Mouse (Mus musculus): ENCODE measurements around the gene Chrm4.
A peak's percentile ranks its signal among the peaks of the same experiment; 100 is the strongest.

Chrm4 gene

GRCm38 (mm10) chr2:91944170-91944950 lies 17.3 kb downstream of the Chrm4 start:
- DNase-seq = peak; percentile 85

GRCm38 (mm10) chr2:91945483-91945882 lies 18.4 kb downstream of the Chrm4 start, which contains the start of gene Gm9821:
Gene Gm9821 (plus strand): TSS chr2:91945703.
- peak; percentile 57 for DNase-seq

- peak; percentile 70 for DNase-seq
Measured at GRCm38 (mm10) chr2:91946836-91947235, 19.8 kb downstream of the Chrm4 start.

- peak; percentile 79 for DNase-seq
Measured at GRCm38 (mm10) chr2:91947397-91948150, 20.5 kb downstream of the Chrm4 start.

GRCm38 (mm10) chr2:91948151-91948509 lies 21.1 kb downstream of the Chrm4 start:
- DNase-seq = no peak

- peak; percentile 74 for DNase-seq
Measured at GRCm38 (mm10) chr2:91948792-91949241, 21.8 kb downstream of the Chrm4 start.

GRCm38 (mm10) chr2:91949411-91950274 lies 22.6 kb downstream of the Chrm4 start:
- peak; percentile 90 for DNase-seq

GRCm38 (mm10) chr2:91950275-91951085 lies 23.4 kb downstream of the Chrm4 start:
- DNase-seq = peak; percentile 93

GRCm38 (mm10) chr2:91953825-91954224 lies 26.8 kb downstream of the Chrm4 start:
- DNase-seq = peak; percentile 75

GRCm38 (mm10) chr2:91955121-91955591 lies 28.1 kb downstream of the Chrm4 start:
- peak; percentile 77 for DNase-seq

GRCm38 (mm10) chr2:91955875-91956274 lies 28.8 kb downstream of the Chrm4 start:
- DNase-seq = no peak

GRCm38 (mm10) chr2:91957096-91957495 lies 30.0 kb downstream of the Chrm4 start:
- DNase-seq = peak; percentile 77

GRCm38 (mm10) chr2:91958049-91958448 lies 31.0 kb downstream of the Chrm4 start:
- DNase-seq = peak; percentile 64

- DNase-seq = peak; percentile 76
Measured at GRCm38 (mm10) chr2:91958701-91959457, 31.8 kb downstream of the Chrm4 start.

- peak; percentile 93 for DNase-seq
Measured at GRCm38 (mm10) chr2:91959544-91960410, 32.7 kb downstream of the Chrm4 start.

GRCm38 (mm10) chr2:91960459-91960858 lies 33.4 kb downstream of the Chrm4 start:
- DNase-seq = peak; percentile 67

GRCm38 (mm10) chr2:91961901-91962761 lies 35.1 kb downstream of the Chrm4 start:
- peak; percentile 58 for DNase-seq

- peak; percentile 76 for DNase-seq
Measured at GRCm38 (mm10) chr2:91962864-91963401, 35.9 kb downstream of the Chrm4 start.

GRCm38 (mm10) chr2:91963443-91963932 lies 36.4 kb downstream of the Chrm4 start:
- DNase-seq = peak; percentile 95

Measured in cerebellum, adult 9-11 months (tissue).